Mouse (Mus musculus) neural tube, embryonic 14.5 days (tissue): ENCODE results near the gene Rrh. TPM values are rescaled to one million over a fixed set of nuclear protein-coding genes. Genes with fewer than 3 reads are reported as not detected.
A peak's percentile ranks its signal among the peaks of the same experiment; 100 is the strongest.

Experiments
- ATAC-seq: fragments of 200-750 bp; cut with Nextera tagmentation; 2 replicates; pipeline ENCODE4 v1.8.0; 2017; ENCODE audit warnings: low read depth, mild to moderate bottlenecking, moderate TSS enrichment, moderate library complexity
- H3K27ac ChIP-seq: fragments of 300-500 bp; sonication (generic); 2 replicates; pipeline ENCODE4 v1.5.1; 2014; ENCODE audit warnings: low read depth, mild to moderate bottlenecking, control low read depth, low read length, moderate library complexity, mixed read lengths
- H3K27me3 ChIP-seq: fragments of 300-500 bp; sonication (generic); 2 replicates; pipeline ENCODE4 v1.6.1; 2014; ENCODE audit warnings: low read length; ENCODE audit not compliant: control insufficient read depth, insufficient read depth
- H3K36me3 ChIP-seq: fragments of 300-500 bp; sonication (generic); 2 replicates; pipeline ENCODE4 v1.6.1; 2014; ENCODE audit warnings: low read length, mixed read lengths; ENCODE audit not compliant: control insufficient read depth, insufficient read depth
- H3K4me1 ChIP-seq: fragments of 300-500 bp; sonication (generic); 2 replicates; pipeline ENCODE4 v1.6.1; 2014; ENCODE audit warnings: low read length; ENCODE audit not compliant: control insufficient read depth, insufficient read depth
- H3K4me2 ChIP-seq: fragments of 300-500 bp; sonication (generic); 2 replicates; pipeline ENCODE4 v1.6.1; 2014; ENCODE audit warnings: mild to moderate bottlenecking, low read depth, low read length, control low read depth
- H3K4me3 ChIP-seq: fragments of 300-500 bp; sonication (generic); 2 replicates; pipeline ENCODE4 v1.5.1; 2014; ENCODE audit warnings: low read depth, low read length, control low read depth, mixed read lengths
- H3K9ac ChIP-seq: fragments of 300-500 bp; sonication (generic); replicated peaks from 2 replicates; pipeline ENCODE4 v1.6.1; 2014; ENCODE audit warnings: low read depth, mild to moderate bottlenecking, control low read depth, low read length, mixed read lengths
- H3K9me3 ChIP-seq: fragments of 300-500 bp; sonication (generic); 2 replicates; pipeline ENCODE4 v1.6.1; 2016; ENCODE audit warnings: low read length; ENCODE audit not compliant: control insufficient read depth
- WGBS: fragments of 180-500 bp; shearing (Covaris S2); extraction: QIAGEN DNeasy Blood & Tissue Kit; methylation state at CpG from one replicate; pipeline ENCODE4 v1.1.7; 2014; 5-methylcytosine and 5-hydroxymethylcytosine counted together
- polyA plus RNA-seq: library from polyadenylated mRNA; unstranded; fragments of >200 nt; fragmentation: Nextera tagmentation; extraction: Ambion mirVana; gene quantifications from 2 replicates; pipeline ENCODE4 v1.2.1, GENCODE M21; 2014

The Rrh gene
- polyA plus RNA-seq, 1 experiment from 2014 or later: 0.09 TPM

- Histone ChIP-seq H3K4me1 (peaks cover 11% of the 10 kb centered on the region), H3K4me3 (peak within 1 kb of the TSS; percentile 90), H3K4me2 (peak within 1 kb of the TSS; percentile 68), H3K9me3 (no peaks in the 10 kb centered on the region), H3K27me3 (no peaks in the 10 kb centered on the region), H3K36me3 (no peaks in the 10 kb centered on the region; the same call in 1 of the 2 replicates), H3K9ac (peak within 1 kb of the TSS; percentile 62), H3K27ac (peak within 1 kb of the TSS; percentile 93)
- under 1% methylated on average over 55 of the region's 60 CpGs for WGBS
- ATAC-seq: peak; percentile 96
These were observed 8.7 kb upstream of the Rrh start, which contains the start of gene Gar1 for GRCm38 (mm10) chr3:129831035-129831568. Gene Gar1, minus strand, starts transcription at chr3:129831396.

- WGBS: under 1% methylated on average over 44 of the region's 45 CpGs
- no peak for ATAC-seq
- peak overlapping the region; percentile 90 for H3K4me3 ChIP-seq
- no peaks in the 10 kb centered on the region; the same call in 1 of the 2 replicates for H3K36me3 ChIP-seq
- no peaks in the 10 kb centered on the region for H3K27me3 ChIP-seq
- peaks cover 11% of the 10 kb centered on the region for H3K4me1 ChIP-seq
- peak overlapping the region; percentile 62 for H3K9ac ChIP-seq
- H3K9me3 ChIP-seq: no peaks in the 10 kb centered on the region
- peak overlapping the region; percentile 93 for H3K27ac ChIP-seq
- H3K4me2 ChIP-seq: peak overlapping the region; percentile 68
These were observed 8.2 kb upstream of the Rrh start for GRCm38 (mm10) chr3:129830626-129831025.

- WGBS: 97% methylated on average over 5 of the region's 5 CpGs
- peaks cover 3% of the 10 kb centered on the region; the same call in 1 of the 2 replicates for H3K36me3 ChIP-seq
- H3K9me3 ChIP-seq: no peaks in the 10 kb centered on the region
- H3K4me3 ChIP-seq: no peak overlapping the region
- no peak for ATAC-seq
- H3K27ac ChIP-seq: no peak overlapping the region
- no peak overlapping the region for H3K4me2 ChIP-seq
- H3K9ac ChIP-seq: no peak overlapping the region
- peaks cover 11% of the 10 kb centered on the region for H3K4me1 ChIP-seq
- H3K27me3 ChIP-seq: no peaks in the 10 kb centered on the region
These were observed 5.3 kb upstream of the Rrh start for GRCm38 (mm10) chr3:129827691-129828090.

- WGBS: 91% methylated on average over 10 of the region's 10 CpGs
These were observed 4.3 kb upstream of the Rrh start for GRCm38 (mm10) chr3:129826691-129827090.

GRCm38 (mm10) chr3:129824891-129825290, 2.5 kb upstream of the Rrh start:
- Histone ChIP-seq H3K9ac (no peak overlapping the region), H3K36me3 (peaks cover 3% of the 10 kb centered on the region; the same call in 1 of the 2 replicates), H3K27me3 (no peaks in the 10 kb centered on the region), H3K27ac (no peak overlapping the region), H3K9me3 (no peaks in the 10 kb centered on the region), H3K4me2 (no peak overlapping the region), H3K4me3 (no peak overlapping the region), H3K4me1 (peaks cover 7% of the 10 kb centered on the region)
- WGBS: 94% methylated on average over 10 of the region's 10 CpGs
- ATAC-seq: no peak

More at GRCm38 (mm10) chr3:129826691-129827090, 4.3 kb upstream of the Rrh start:
- no peak for ATAC-seq
- Histone ChIP-seq H3K4me1 (peaks cover 11% of the 10 kb centered on the region), H3K4me2 (no peak overlapping the region), H3K36me3 (peaks cover 3% of the 10 kb centered on the region; the same call in 1 of the 2 replicates), H3K27me3 (no peaks in the 10 kb centered on the region), H3K9me3 (no peaks in the 10 kb centered on the region), H3K9ac (no peak overlapping the region), H3K4me3 (no peak overlapping the region), H3K27ac (no peak overlapping the region)

GRCm38 (mm10) chr3:129824146-129824545, 1.8 kb upstream of the Rrh start:
- Histone ChIP-seq H3K9me3 (no peaks in the 10 kb centered on the region), H3K4me2 (no peak overlapping the region), H3K27ac (no peak overlapping the region), H3K4me1 (no peaks in the 10 kb centered on the region), H3K36me3 (peaks cover 3% of the 10 kb centered on the region; the same call in 1 of the 2 replicates), H3K27me3 (no peaks in the 10 kb centered on the region), H3K9ac (no peak overlapping the region), H3K4me3 (no peak overlapping the region)
- WGBS: 91% methylated on average over 4 of the region's 4 CpGs
- no peak for ATAC-seq

GRCm38 (mm10) chr3:129823293-129823692, 906 bp upstream of the Rrh start:
- no peaks in the 10 kb centered on the region for H3K27me3 ChIP-seq
- no peak for ATAC-seq
- no peaks in the 10 kb centered on the region for H3K4me1 ChIP-seq
- H3K36me3 ChIP-seq: peaks cover 3% of the 10 kb centered on the region; the same call in 1 of the 2 replicates
- WGBS: 61% methylated on average over 5 of the region's 5 CpGs
- no peak overlapping the region for H3K4me3 ChIP-seq
- no peaks in the 10 kb centered on the region for H3K9me3 ChIP-seq
- H3K27ac ChIP-seq: no peak overlapping the region
- H3K9ac ChIP-seq: no peak overlapping the region
- H3K4me2 ChIP-seq: no peak overlapping the region

- no peaks in the 10 kb centered on the region for H3K27me3 ChIP-seq
- H3K4me1 ChIP-seq: no peaks in the 10 kb centered on the region
- H3K4me3 ChIP-seq: no peak overlapping the region
- no peak overlapping the region for H3K27ac ChIP-seq
- ATAC-seq: no peak
- WGBS: 69% methylated on average over 8 of the region's 8 CpGs
- H3K9me3 ChIP-seq: no peaks in the 10 kb centered on the region
- H3K9ac ChIP-seq: no peak overlapping the region
- peaks cover 3% of the 10 kb centered on the region; the same call in 1 of the 2 replicates for H3K36me3 ChIP-seq
- no peak overlapping the region for H3K4me2 ChIP-seq
These were observed 651 bp downstream of the Rrh start for GRCm38 (mm10) chr3:129821736-129822135.

- H3K9ac ChIP-seq: no peak overlapping the region
- no peaks in the 10 kb centered on the region for H3K9me3 ChIP-seq
- H3K4me1 ChIP-seq: no peaks in the 10 kb centered on the region
- H3K27ac ChIP-seq: no peak overlapping the region
- ATAC-seq: no peak
- peaks cover 3% of the 10 kb centered on the region; the same call in 1 of the 2 replicates for H3K36me3 ChIP-seq
- no peak overlapping the region for H3K4me3 ChIP-seq
- WGBS: 61% methylated on average over 9 of the region's 9 CpGs
- no peaks in the 10 kb centered on the region for H3K27me3 ChIP-seq
- no peak overlapping the region for H3K4me2 ChIP-seq
These were observed 1.5 kb downstream of the Rrh start for GRCm38 (mm10) chr3:129820847-129821246.
